Mouse (Mus musculus) hindbrain, postnatal 0 days (tissue): ENCODE results near the gene Rnase10. TPM values are rescaled to one million over a fixed set of nuclear protein-coding genes. Genes with fewer than 3 reads are reported as not detected.

ENCODE experiments used
- ATAC-seq: fragments of 200-750 bp; cut with Nextera tagmentation; 2 replicates; pipeline ENCODE4 v1.8.0; 2017; ENCODE audit warnings: mild to moderate bottlenecking, moderate TSS enrichment, moderate library complexity
- DNase-seq: peaks from one replicate; pipeline ENCODE4 v3.0.0-alpha.2; 2015; ENCODE audit warnings: low spot score
- H3K27ac ChIP-seq: fragments of 300-500 bp; sonication (generic); 2 replicates; pipeline ENCODE4 v1.5.1; 2014; ENCODE audit warnings: mild to moderate bottlenecking
- H3K27me3 ChIP-seq: fragments of 300-500 bp; sonication (generic); 2 replicates; pipeline ENCODE4 v1.6.1; 2014; ENCODE audit warnings: low read length, mixed read lengths; ENCODE audit not compliant: insufficient read depth
- H3K36me3 ChIP-seq: fragments of 300-500 bp; sonication (generic); 2 replicates; pipeline ENCODE4 v1.6.1; 2014; ENCODE audit warnings: low read length, mixed read lengths; ENCODE audit not compliant: insufficient read depth
- H3K4me1 ChIP-seq: fragments of 300-500 bp; sonication (generic); 2 replicates; pipeline ENCODE4 v1.6.1; 2014; ENCODE audit warnings: antibody characterized with exemption, low read length, mixed read lengths; ENCODE audit not compliant: insufficient read depth
- H3K4me2 ChIP-seq: fragments of 300-500 bp; sonication (generic); 2 replicates; pipeline ENCODE4 v1.6.1; 2014; ENCODE audit warnings: low read depth, mild to moderate bottlenecking, low read length, moderate library complexity, mixed read lengths
- H3K4me3 ChIP-seq: fragments of 300-500 bp; sonication (generic); 2 replicates; pipeline ENCODE4 v1.5.1; 2014; ENCODE audit warnings: low read length
- H3K9ac ChIP-seq: fragments of 300-500 bp; sonication (generic); replicated peaks from 2 replicates; pipeline ENCODE4 v1.6.1; 2014; ENCODE audit warnings: mild to moderate bottlenecking, low read length, moderate library complexity, mixed read lengths
- H3K9me3 ChIP-seq: fragments of 300-500 bp; sonication (generic); 2 replicates; pipeline ENCODE4 v1.6.1; 2016; ENCODE audit warnings: low read length, mixed read lengths
- CTCF ChIP-seq: IDR thresholded peaks from 2 replicates; pipeline ENCODE4 v1.5.1; 2016; ENCODE audit warnings: antibody characterized with exemption, control low read depth, low read depth
- WGBS: fragments of 180-500 bp; shearing (Covaris S2); extraction: QIAGEN DNeasy Blood & Tissue Kit; methylation state at CpG from one replicate; pipeline ENCODE4 v1.1.7; 2014; 5-methylcytosine and 5-hydroxymethylcytosine counted together
- polyA plus RNA-seq: library from polyadenylated mRNA; unstranded; fragments of >200 nt; fragmentation: Nextera tagmentation; extraction: Ambion mirVana; gene quantifications from 2 replicates; pipeline ENCODE4 v1.2.1, GENCODE M21; 2015
- total RNA-seq: library from RNA; depleted of rRNA; stranded (reverse); fragments of >200 nt; gene quantifications from 2 replicates; pipeline ENCODE4 v1.2.3, GENCODE M21; 2014

Rnase10 gene
- total and polyA plus RNA-seq, 2 experiments from 2014 or later: 0.21 TPM; not detected in 1

GRCm38 (mm10) chr14:51036214-51036613 is 28.7 kb downstream of the Rnase10 start:
- H3K9ac ChIP-seq: no peak overlapping the region
- H3K27ac ChIP-seq: no peak overlapping the region
- ATAC-seq: no peak
- TF ChIP-seq CTCF: no peak
- 81% methylated on average over 4 of the region's 4 CpGs for WGBS
- H3K4me2 ChIP-seq: no peak overlapping the region
- no peak for DNase-seq
- no peaks in the 10 kb centered on the region for H3K27me3 ChIP-seq
- no peaks in the 10 kb centered on the region for H3K9me3 ChIP-seq
- H3K4me3 ChIP-seq: no peak overlapping the region
- H3K4me1 ChIP-seq: no peaks in the 10 kb centered on the region
- H3K36me3 ChIP-seq: no peaks in the 10 kb centered on the region

GRCm38 (mm10) chr14:51041769-51042168 is 34.2 kb downstream of the Rnase10 start, which contains the start of gene Rnase9:
Gene Rnase9 (minus strand): TSS chr14:51041869.
- Histone ChIP-seq H3K27me3 (no peaks in the 10 kb centered on the region), H3K27ac (no peak within 1 kb of the TSS), H3K36me3 (no peaks in the 10 kb centered on the region), H3K9me3 (no peaks in the 10 kb centered on the region), H3K4me3 (no peak within 1 kb of the TSS), H3K9ac (no peak within 1 kb of the TSS), H3K4me1 (no peaks in the 10 kb centered on the region), H3K4me2 (no peak within 1 kb of the TSS)
- no peak for TF ChIP-seq CTCF
- ATAC-seq (no peak), DNase-seq (no peak)
- WGBS: 58% methylated on average over 6 of the region's 6 CpGs

GRCm38 (mm10) chr14:51047846-51048245 is 40.3 kb downstream of the Rnase10 start:
- Histone ChIP-seq H3K27ac (no peak overlapping the region), H3K4me3 (no peak overlapping the region), H3K9ac (no peak overlapping the region), H3K4me1 (no peaks in the 10 kb centered on the region), H3K4me2 (no peak overlapping the region), H3K27me3 (no peaks in the 10 kb centered on the region), H3K36me3 (no peaks in the 10 kb centered on the region), H3K9me3 (no peaks in the 10 kb centered on the region)
- 78% methylated on average over 5 of the region's 5 CpGs for WGBS
- no peak for TF ChIP-seq CTCF
- DNase-seq (no peak), ATAC-seq (no peak)

- no peaks in the 10 kb centered on the region for H3K27me3 ChIP-seq
- no peak for ATAC-seq
- no peak within 1 kb of the TSS for H3K27ac ChIP-seq
- 90% methylated on average over 2 of the region's 2 CpGs for WGBS
- H3K9ac ChIP-seq: no peak within 1 kb of the TSS
- TF ChIP-seq CTCF: no peak
- H3K9me3 ChIP-seq: no peaks in the 10 kb centered on the region
- H3K4me2 ChIP-seq: no peak within 1 kb of the TSS
- no peaks in the 10 kb centered on the region for H3K4me1 ChIP-seq
- H3K36me3 ChIP-seq: no peaks in the 10 kb centered on the region
- no peak for DNase-seq
- H3K4me3 ChIP-seq: no peak within 1 kb of the TSS
Observed at GRCm38 (mm10) chr14:51050063-51050462, 42.5 kb downstream of the Rnase10 start, which contains the start of gene Rnase11. Gene Rnase11 (minus strand): TSS chr14:51050163.

- DNase-seq (no peak), ATAC-seq (no peak)
- Histone ChIP-seq H3K27me3 (no peaks in the 10 kb centered on the region), H3K4me3 (no peak overlapping the region), H3K4me2 (no peak overlapping the region), H3K9me3 (no peaks in the 10 kb centered on the region), H3K9ac (no peak overlapping the region), H3K4me1 (no peaks in the 10 kb centered on the region), H3K27ac (no peak overlapping the region), H3K36me3 (no peaks in the 10 kb centered on the region)
- 64% methylated on average over 5 of the region's 5 CpGs for WGBS
- TF ChIP-seq CTCF: no peak
Observed at GRCm38 (mm10) chr14:51051941-51052340, 44.4 kb downstream of the Rnase10 start.

GRCm38 (mm10) chr14:51053176-51053575 is 45.6 kb downstream of the Rnase10 start:
- no peak for TF ChIP-seq CTCF
- Histone ChIP-seq H3K27ac (no peak overlapping the region), H3K9ac (no peak overlapping the region), H3K4me1 (no peaks in the 10 kb centered on the region), H3K4me3 (no peak overlapping the region), H3K36me3 (no peaks in the 10 kb centered on the region), H3K4me2 (no peak overlapping the region), H3K27me3 (no peaks in the 10 kb centered on the region), H3K9me3 (no peaks in the 10 kb centered on the region)
- WGBS: 65% methylated on average over 5 of the region's 5 CpGs
- ATAC-seq (no peak), DNase-seq (no peak)

- no peak for TF ChIP-seq CTCF
- Histone ChIP-seq H3K27ac (no peak overlapping the region), H3K4me3 (no peak overlapping the region), H3K9me3 (no peaks in the 10 kb centered on the region), H3K4me2 (0 out of 2 replicates have a peak overlapping the region, but pooled peaks have one; percentile 18), H3K36me3 (no peaks in the 10 kb centered on the region), H3K9ac (no peak overlapping the region), H3K4me1 (no peaks in the 10 kb centered on the region), H3K27me3 (no peaks in the 10 kb centered on the region)
- no peak for DNase-seq
- WGBS: 36% methylated on average over 13 of the region's 13 CpGs
- ATAC-seq: peak; percentile 35; the same call in 1 of the 2 replicates
Observed at GRCm38 (mm10) chr14:51054243-51055237, 47.0 kb downstream of the Rnase10 start.
